Mouse (Mus musculus) liver, adult 2 months (tissue): ENCODE measurements around the gene Camk2d. TPM values are rescaled to one million over a fixed set of nuclear protein-coding genes. Genes with fewer than 3 reads are reported as not detected.
A peak's percentile ranks its signal among the peaks of the same experiment; 100 is the strongest.

ENCODE experiments used
- DNase-seq: peaks from one replicate; pipeline ENCODE4 v3.0.0-alpha.2; 2011; ENCODE audit warnings: low read depth, low spot score; ENCODE audit errors: extremely low read depth
- H3K27ac ChIP-seq: fragments of 200-500 bp; replicated peaks from 2 replicates; pipeline ENCODE4 v1.5.1; 2012; ENCODE audit warnings: low read depth, mild to moderate bottlenecking, control low read depth, inconsistent platforms, low read length; ENCODE audit not compliant: insufficient read depth
- H3K27me3 ChIP-seq: fragments of 200-500 bp; 2 replicates; pipeline ENCODE4 v1.6.1; 2012; ENCODE audit warnings: mild to moderate bottlenecking, moderate library complexity, low read length, inconsistent platforms; ENCODE audit not compliant: control insufficient read depth, insufficient read depth
- H3K36me3 ChIP-seq: fragments of 200-500 bp; 2 replicates; pipeline ENCODE4 v1.6.1; 2012; ENCODE audit warnings: low read length, inconsistent platforms; ENCODE audit not compliant: control insufficient read depth, insufficient read depth
- H3K4me1 ChIP-seq: fragments of 200-500 bp; 2 replicates; pipeline ENCODE4 v1.6.1; 2011; ENCODE audit warnings: low read length; ENCODE audit not compliant: control insufficient read depth, insufficient read depth
- H3K4me3 ChIP-seq: fragments of 200-500 bp; 2 replicates; pipeline ENCODE4 v1.5.1; 2011; ENCODE audit warnings: low read depth, mild to moderate bottlenecking, control low read depth, low read length, moderate library complexity; ENCODE audit not compliant: insufficient read depth
- H3K79me2 ChIP-seq: fragments of 200-500 bp; 2 replicates; pipeline ENCODE4 v1.6.1; 2012; ENCODE audit warnings: inconsistent platforms, mild to moderate bottlenecking, low read length, moderate library complexity; ENCODE audit not compliant: control insufficient read depth, insufficient read depth
- H3K9ac ChIP-seq: fragments of 200-500 bp; 2 replicates; pipeline ENCODE4 v1.6.1; 2012; ENCODE audit warnings: low read depth, mild to moderate bottlenecking, control low read depth, inconsistent platforms, low read length
- CTCF ChIP-seq: fragments of 200-500 bp; IDR thresholded peaks from 2 replicates; pipeline ENCODE4 v1.5.1; 2011; ENCODE audit warnings: low read depth, low read length, control low read depth
- POLR2A ChIP-seq: fragments of 200-500 bp; IDR thresholded peaks from 2 replicates; pipeline ENCODE4 v1.6.1; 2011; ENCODE audit warnings: low read length, control low read depth; ENCODE audit not compliant: insufficient read depth; ENCODE audit errors: extremely low read depth
- WGBS: fragments of 180-500 bp; shearing (Covaris S2); methylation state at CpG from one replicate; pipeline ENCODE4 v1.1.7; 2018; 5-methylcytosine and 5-hydroxymethylcytosine counted together
- polyA plus RNA-seq: library from polyadenylated mRNA; depleted of rRNA; stranded (reverse); fragments of >200 nt; gene quantifications from 2 replicates; pipeline ENCODE4 v1.2.3, GENCODE M21; 2012
- total RNA-seq: library from RNA; depleted of rRNA; stranded (reverse); fragments of >200 nt; gene quantifications from 2 replicates; pipeline ENCODE4 v1.2.3, GENCODE M21; 2014

The Camk2d gene
- total and polyA plus RNA-seq, 2 experiments = 5.9 to 9.4 TPM

GRCm38 (mm10) chr3:126661920-126662319 is 65.8 kb downstream of the Camk2d start:
- no peak overlapping the region for H3K9ac ChIP-seq
- no peaks in the 10 kb centered on the region for H3K27me3 ChIP-seq
- DNase-seq = no peak
- H3K27ac ChIP-seq = no peak overlapping the region
- no peak overlapping the region for H3K4me3 ChIP-seq
- 91% methylated on average over 3 of the region's 3 CpGs for WGBS
- H3K36me3 ChIP-seq = no peaks in the 10 kb centered on the region
- TF ChIP-seq POLR2A (no peak), CTCF (no peak)
- H3K79me2 ChIP-seq = no peaks in the 10 kb centered on the region; the same call in 1 of the 2 replicates
- peaks cover 2% of the 10 kb centered on the region for H3K4me1 ChIP-seq

DNA sequence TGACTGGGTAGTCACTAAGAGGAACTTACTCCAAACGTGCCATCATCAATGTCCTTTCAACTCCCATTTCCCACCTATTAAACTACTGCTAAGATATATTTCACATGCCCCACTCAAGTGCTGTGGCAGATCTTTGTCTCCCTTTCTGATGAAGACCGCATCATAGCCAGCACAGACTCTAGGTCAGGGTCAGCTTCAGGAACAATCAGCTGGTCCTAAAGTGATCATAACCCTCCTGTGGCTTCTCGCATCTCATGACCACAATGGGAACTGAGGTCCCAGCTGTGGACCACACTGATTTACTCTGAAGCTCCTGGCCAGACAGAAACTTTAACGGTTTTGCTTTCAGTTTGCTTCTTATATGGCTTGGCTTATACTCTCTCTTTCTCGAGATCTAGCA is 67.3 kb downstream of the Camk2d start:
- Histone ChIP-seq H3K4me3 (no peak overlapping the region), H3K36me3 (no peaks in the 10 kb centered on the region), H3K27me3 (no peaks in the 10 kb centered on the region), H3K79me2 (no peaks in the 10 kb centered on the region; the same call in 1 of the 2 replicates), H3K9ac (no peak overlapping the region), H3K27ac (no peak overlapping the region), H3K4me1 (peaks cover 10% of the 10 kb centered on the region)
- no peak for TF ChIP-seq POLR2A
- TF ChIP-seq CTCF = no peak
- 77% methylated on average over 5 of the region's 5 CpGs for WGBS
- no peak for DNase-seq

- no peak for DNase-seq
- Histone ChIP-seq H3K4me1 (peaks cover 13% of the 10 kb centered on the region), H3K4me3 (no peak overlapping the region), H3K27me3 (no peaks in the 10 kb centered on the region), H3K9ac (no peak overlapping the region), H3K27ac (no peak overlapping the region), H3K36me3 (no peaks in the 10 kb centered on the region), H3K79me2 (no peaks in the 10 kb centered on the region)
- TF ChIP-seq POLR2A = no peak
- no peak for TF ChIP-seq CTCF
- 93% methylated on average over 1 of the region's 1 CpGs for WGBS
Observed at GRCm38 (mm10) chr3:126665866-126666265, 69.8 kb downstream of the Camk2d start.

DNA sequence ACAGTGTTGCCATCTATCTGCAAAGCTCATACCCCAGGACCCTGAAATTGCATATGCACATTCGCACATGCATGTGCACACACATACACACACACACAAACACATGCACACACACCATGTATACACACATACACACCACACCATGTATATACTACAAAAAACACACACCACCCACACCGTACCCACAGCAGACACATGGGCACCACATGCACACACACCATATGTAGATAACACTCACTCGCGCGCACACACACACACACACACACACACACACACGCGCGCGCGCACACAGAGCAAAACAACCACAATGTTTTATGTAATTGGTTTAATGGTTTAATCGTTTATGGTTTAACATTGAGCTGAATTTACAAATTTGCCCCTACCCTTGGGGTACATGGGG is 70.9 kb downstream of the Camk2d start:
- 97% methylated on average over 11 of the region's 11 CpGs for WGBS

GRCm38 (mm10) chr3:126667451-126667850 is 71.3 kb downstream of the Camk2d start:
- Histone ChIP-seq H3K79me2 (no peaks in the 10 kb centered on the region), H3K4me1 (peaks cover 13% of the 10 kb centered on the region), H3K9ac (no peak overlapping the region), H3K36me3 (no peaks in the 10 kb centered on the region), H3K27me3 (no peaks in the 10 kb centered on the region), H3K27ac (no peak overlapping the region), H3K4me3 (no peak overlapping the region)
- WGBS = 43% methylated on average over 7 of the region's 7 CpGs
- TF ChIP-seq CTCF (no peak), POLR2A (no peak)
- peak; percentile 58 for DNase-seq

More for the DNA sequence above, 70.9 kb downstream of the Camk2d start:
- no peak for DNase-seq
- H3K27me3 ChIP-seq = no peaks in the 10 kb centered on the region
- H3K27ac ChIP-seq = no peak overlapping the region
- no peaks in the 10 kb centered on the region for H3K79me2 ChIP-seq
- H3K4me3 ChIP-seq = no peak overlapping the region
- H3K4me1 ChIP-seq = peaks cover 13% of the 10 kb centered on the region
- H3K36me3 ChIP-seq = no peaks in the 10 kb centered on the region
- TF ChIP-seq POLR2A = no peak
- no peak for TF ChIP-seq CTCF
- H3K9ac ChIP-seq = no peak overlapping the region

GRCm38 (mm10) chr3:126668123-126668522 is 72.0 kb downstream of the Camk2d start:
- DNase-seq = peak; percentile 76
- no peaks in the 10 kb centered on the region for H3K79me2 ChIP-seq
- TF ChIP-seq POLR2A = no peak
- no peak for TF ChIP-seq CTCF
- H3K4me1 ChIP-seq = peaks cover 13% of the 10 kb centered on the region
- H3K9ac ChIP-seq = no peak overlapping the region
- no peak overlapping the region for H3K4me3 ChIP-seq
- no peaks in the 10 kb centered on the region for H3K36me3 ChIP-seq
- no peak overlapping the region for H3K27ac ChIP-seq
- no peaks in the 10 kb centered on the region for H3K27me3 ChIP-seq
- 15% methylated on average over 3 of the region's 3 CpGs for WGBS
